Mouse (Mus musculus) CH12.LX (cell line): ENCODE measurements around the gene Mgat5. TPM values are rescaled to one million over a fixed set of nuclear protein-coding genes. Genes with fewer than 3 reads are reported as not detected.

Experiments used
- DNase-seq: peaks from one replicate; pipeline ENCODE4 v3.0.0-alpha.2; 2013; ENCODE audit errors: extremely low read depth
- H3K27ac ChIP-seq: 2 replicates; pipeline ENCODE4 v1.5.1; 2012; ENCODE audit warnings: low read depth, mild to moderate bottlenecking, control low read depth, moderate library complexity; ENCODE audit not compliant: insufficient read depth
- H3K27me3 ChIP-seq: replicated peaks from 2 replicates; pipeline ENCODE3; 2012; ENCODE audit warnings: inconsistent platforms
- H3K36me3 ChIP-seq, 2 experiments: replicated peaks in 1 of 2; 2 replicates each; pipeline versions ENCODE3 to v1.6.1; 2012; ENCODE audit warnings: inconsistent platforms in 1 of 2, low read length in 1 of 2, mild to moderate bottlenecking in 1 of 2, mixed read lengths in 1 of 2, moderate library complexity in 1 of 2; ENCODE audit not compliant: control insufficient read depth in 1 of 2, insufficient read depth in 1 of 2
- H3K4me1 ChIP-seq, 2 experiments: 2 replicates each; pipeline ENCODE4 v1.6.1; 2012; ENCODE audit warnings: inconsistent platforms in 1 of 2, moderate library complexity in 1 of 2; ENCODE audit not compliant: insufficient read depth in 2 of 2, control insufficient read depth in 1 of 2
- H3K4me2 ChIP-seq: 2 replicates; pipeline ENCODE4 v1.6.1; 2012; ENCODE audit warnings: low read depth, mild to moderate bottlenecking, control low read depth; ENCODE audit not compliant: poor library complexity, insufficient read depth, severe bottlenecking
- H3K4me3 ChIP-seq, 3 experiments: fragments of 150-350 bp in 1 of 3; sonication (generic) in 1 of 3; replicated peaks in 1 of 3; 2 replicates each; pipeline versions ENCODE3 to v1.5.1; 2011 to 2012; ENCODE audit warnings: low read depth in 2 of 3, low read length in 2 of 3, mild to moderate bottlenecking in 2 of 3, moderate library complexity in 2 of 3, control low read depth in 1 of 3, improper control_type of control experiment in 1 of 3, inconsistent platforms in 1 of 3, mixed read lengths in 1 of 3; ENCODE audit not compliant: poor library complexity in 1 of 3
- H3K79me2 ChIP-seq: replicated peaks from 2 replicates; pipeline ENCODE4 v1.6.1; 2012; ENCODE audit warnings: mild to moderate bottlenecking, moderate library complexity; ENCODE audit not compliant: control insufficient read depth, poor library complexity, insufficient read depth, severe bottlenecking; ENCODE audit errors: extremely low read depth
- H3K9ac ChIP-seq: 2 replicates; pipeline ENCODE4 v1.6.1; 2012; ENCODE audit warnings: low read depth, mild to moderate bottlenecking, control low read depth, moderate library complexity; ENCODE audit not compliant: insufficient read depth
- H3K9me3 ChIP-seq: replicated peaks from 2 replicates; pipeline ENCODE3; 2012; ENCODE audit warnings: low read length, inconsistent platforms, mixed read lengths
- BHLHE40 ChIP-seq: IDR thresholded peaks from 2 replicates; pipeline ENCODE4 v1.6.1; 2011; ENCODE audit warnings: mild to moderate bottlenecking, low read depth, low read length, improper control_type of control experiment
- E2F4 ChIP-seq: IDR thresholded peaks from 2 replicates; pipeline ENCODE4 v1.6.1; 2011; ENCODE audit warnings: low read depth, low read length, improper control_type of control experiment; ENCODE audit not compliant: insufficient replicate concordance
- ELF1 ChIP-seq: IDR thresholded peaks from 2 replicates; pipeline ENCODE4 v1.6.1; 2014; ENCODE audit warnings: low read depth, mild to moderate bottlenecking, inconsistent platforms, low read length, improper control_type of control experiment
- ETS1 ChIP-seq: conservative IDR thresholded peaks from 2 replicates; pipeline ENCODE4 v1.6.1; 2012; ENCODE audit warnings: low read depth, mild to moderate bottlenecking, inconsistent platforms, low read length, improper control_type of control experiment, moderate library complexity
- GABPA ChIP-seq: IDR thresholded peaks from 2 replicates; pipeline ENCODE4 v1.6.1; 2012; ENCODE audit warnings: low read depth, low read length, improper control_type of control experiment, inconsistent platforms; ENCODE audit not compliant: insufficient replicate concordance
- HCFC1 ChIP-seq: IDR thresholded peaks from 2 replicates; pipeline ENCODE4 v1.6.1; 2012; ENCODE audit warnings: low read depth, mild to moderate bottlenecking, inconsistent platforms, low read length, improper control_type of control experiment
- JUN ChIP-seq: IDR thresholded peaks from 2 replicates; pipeline ENCODE4 v1.6.1; 2011; ENCODE audit warnings: low read depth, mild to moderate bottlenecking, low read length, improper control_type of control experiment, moderate library complexity; ENCODE audit not compliant: insufficient read depth
- KAT2A ChIP-seq: IDR thresholded peaks from 2 replicates; pipeline ENCODE4 v1.6.1; 2012; ENCODE audit warnings: low read length, improper control_type of control experiment, inconsistent platforms; ENCODE audit not compliant: insufficient replicate concordance
- MAFK ChIP-seq: IDR thresholded peaks from 2 replicates; pipeline ENCODE4 v1.6.1; 2011; ENCODE audit warnings: low read length, improper control_type of control experiment; ENCODE audit not compliant: insufficient replicate concordance
- MAX ChIP-seq: IDR thresholded peaks from 2 replicates; pipeline ENCODE4 v1.6.1; 2011; ENCODE audit warnings: low read length, improper control_type of control experiment
- MAZ ChIP-seq: IDR thresholded peaks from 2 replicates; pipeline ENCODE4 v1.6.1; 2012; ENCODE audit warnings: low read depth, mild to moderate bottlenecking, inconsistent platforms, low read length, improper control_type of control experiment, moderate library complexity
- MEF2A ChIP-seq: IDR thresholded peaks from 2 replicates; pipeline ENCODE4 v1.6.1; 2014; ENCODE audit warnings: low read depth, mild to moderate bottlenecking, inconsistent platforms, low read length, improper control_type of control experiment, borderline replicate concordance
- MXI1 ChIP-seq: IDR thresholded peaks from 2 replicates; pipeline ENCODE4 v1.6.1; 2011; ENCODE audit warnings: mild to moderate bottlenecking, low read depth, low read length, improper control_type of control experiment
- MYC ChIP-seq: IDR thresholded peaks from 2 replicates; pipeline ENCODE4 v1.6.1; 2011; ENCODE audit warnings: low read depth, mild to moderate bottlenecking, improper control_type of control experiment, low read length
- NELFE ChIP-seq: IDR thresholded peaks from 2 replicates; pipeline ENCODE4 v1.6.1; 2011; ENCODE audit warnings: low read depth, low read length, improper control_type of control experiment
- NRF1 ChIP-seq: IDR thresholded peaks from 2 replicates; pipeline ENCODE4 v1.6.1; 2014; ENCODE audit warnings: low read depth, mild to moderate bottlenecking, inconsistent platforms, low read length, improper control_type of control experiment, moderate library complexity
- PAX5 ChIP-seq: IDR thresholded peaks from 2 replicates; pipeline ENCODE4 v1.6.1; 2012; ENCODE audit warnings: low read length, inconsistent platforms, mixed read lengths
- POLR2AphosphoS2 ChIP-seq: IDR thresholded peaks from 2 replicates; pipeline ENCODE4 v1.6.1; 2011; ENCODE audit warnings: low read depth, low read length, improper control_type of control experiment
- RAD21 ChIP-seq: IDR thresholded peaks from 2 replicates; pipeline ENCODE4 v1.6.1; 2011; ENCODE audit warnings: low read depth, mild to moderate bottlenecking, low read length, improper control_type of control experiment, moderate library complexity
- SIN3A ChIP-seq: IDR thresholded peaks from 2 replicates; pipeline ENCODE4 v1.6.1; 2012; ENCODE audit warnings: low read length, improper control_type of control experiment, inconsistent platforms
- SMC3 ChIP-seq: IDR thresholded peaks from 2 replicates; pipeline ENCODE4 v1.6.1; 2011; ENCODE audit warnings: low read depth, low read length, improper control_type of control experiment
- TBP ChIP-seq: conservative IDR thresholded peaks from 2 replicates; pipeline ENCODE4 v1.6.1; 2011; ENCODE audit warnings: low read depth, low read length, improper control_type of control experiment
- TCF12 ChIP-seq: IDR thresholded peaks from 2 replicates; pipeline ENCODE4 v1.6.1; 2014; ENCODE audit warnings: low read depth, mild to moderate bottlenecking, inconsistent platforms, low read length, improper control_type of control experiment
- USF1 ChIP-seq: IDR thresholded peaks from 2 replicates; pipeline ENCODE4 v1.6.1; 2014; ENCODE audit warnings: low read depth, mild to moderate bottlenecking, inconsistent platforms, low read length, improper control_type of control experiment
- USF2 ChIP-seq: conservative IDR thresholded peaks from 2 replicates; pipeline ENCODE4 v1.6.1; 2011; ENCODE audit warnings: low read depth, low read length, improper control_type of control experiment
- ZC3H11A ChIP-seq: IDR thresholded peaks from 2 replicates; pipeline ENCODE4 v1.6.1; 2012; ENCODE audit warnings: low read depth, mild to moderate bottlenecking, inconsistent platforms, low read length, improper control_type of control experiment
- ZKSCAN1 ChIP-seq: IDR thresholded peaks from 2 replicates; pipeline ENCODE4 v1.6.1; 2012; ENCODE audit warnings: low read depth, inconsistent platforms, low read length, improper control_type of control experiment, borderline replicate concordance
- ZMIZ1 ChIP-seq: IDR thresholded peaks from 2 replicates; pipeline ENCODE4 v1.6.1; 2012; ENCODE audit warnings: low read depth, mild to moderate bottlenecking, inconsistent platforms, low read length, improper control_type of control experiment
- dilution Hi-C: fragments of 300-500 bp; cut with MboI; formaldehyde crosslinking; loops from 2 replicates; pipeline ENCODE4 v1.14.3; 2020; ENCODE audit warnings: low sequenced_read_pairs; ENCODE audit not compliant: extremely low pct_unique_long_range_greater_than_20kb, extremely low pct_ligation_motif_present
- in situ Hi-C: fragments of 300-500 bp; cut with MboI; formaldehyde crosslinking; loops from 3 replicates; pipeline ENCODE4 v1.14.3; 2019; ENCODE audit warnings: low sequenced_read_pairs, low pct_ligation_motif_present, low pct_unique_long_range_greater_than_20kb, mixed read lengths
- polyA plus RNA-seq: library from polyadenylated mRNA; unstranded; fragments of >175 nt; gene quantifications from 2 replicates; pipeline ENCODE4 v1.2.1, GENCODE M21; 2012; ENCODE audit warnings: low read depth; ENCODE audit not compliant: insufficient read length
- total RNA-seq, 2 experiments: library from RNA; depleted of rRNA; stranded (reverse); fragments of 300-350 nt in 1 of 2; fragments of >200 nt in 1 of 2; gene quantifications; 2 replicates each; pipeline ENCODE4 v1.2.3; 2012 to 2014

Mgat5 gene
- total and polyA plus RNA-seq, 3 experiments: 5.9 to 8.8 (median 6.6) TPM

GRCm38 (mm10) chr1:127363638-127364037 lies 158.8 kb downstream of the Mgat5 start:
- Histone ChIP-seq H3K79me2 (no peaks in the 10 kb centered on the region), H3K9me3 (no peaks in the 10 kb centered on the region), H3K4me1 (peaks cover 0 to 7% of the 10 kb centered on the region in 2 experiments; a peak in 1 of 4 replicates), H3K36me3 (peaks cover 0 to 59% of the 10 kb centered on the region in 2 experiments), H3K4me2 (no peak overlapping the region), H3K9ac (no peak overlapping the region), H3K27ac (no peak overlapping the region), H3K4me3 (no peak overlapping the region), H3K27me3 (no peaks in the 10 kb centered on the region)
- in situ Hi-C loops: no loop called here
- no peak for TF ChIP-seq MYC
- TF ChIP-seq USF1: no peak
- no peak for TF ChIP-seq SIN3A
- TF ChIP-seq POLR2AphosphoS2: no peak
- no peak for TF ChIP-seq MXI1
- TF ChIP-seq JUN: no peak
- no peak for TF ChIP-seq NRF1
- no peak for TF ChIP-seq USF2
- TF ChIP-seq ETS1: no peak
- no peak for TF ChIP-seq PAX5
- no peak for TF ChIP-seq MAX
- no peak for TF ChIP-seq ZC3H11A
- no peak for TF ChIP-seq NELFE
- TF ChIP-seq SMC3: no peak
- TF ChIP-seq E2F4: no peak
- dilution Hi-C loops: no loop called here
- DNase-seq: no peak

GRCm38 (mm10) chr1:127365706-127366105 lies 160.9 kb downstream of the Mgat5 start:
- TF ChIP-seq ZKSCAN1: no peak
- TF ChIP-seq MYC: no peak
- TF ChIP-seq GABPA: no peak
- no peak for TF ChIP-seq ZMIZ1
- TF ChIP-seq PAX5: no peak
- TF ChIP-seq MEF2A: no peak
- no peak for TF ChIP-seq MAZ
- no peak for TF ChIP-seq KAT2A
- TF ChIP-seq MAFK: no peak
- TF ChIP-seq TCF12: no peak
- TF ChIP-seq USF2: no peak
- TF ChIP-seq TBP: no peak
- TF ChIP-seq JUN: no peak
- TF ChIP-seq BHLHE40: no peak
- TF ChIP-seq RAD21: no peak
- TF ChIP-seq NRF1: no peak
- no peak for TF ChIP-seq HCFC1
- no peak for TF ChIP-seq ELF1
- H3K9me3 ChIP-seq: no peaks in the 10 kb centered on the region
- no peaks in the 10 kb centered on the region for H3K79me2 ChIP-seq
- dilution Hi-C loops (no loop called here), in situ Hi-C loops (no loop called here)
- H3K36me3 ChIP-seq: peaks cover 0 to 68% of the 10 kb centered on the region in 2 experiments
- H3K27ac ChIP-seq: no peak overlapping the region
- H3K27me3 ChIP-seq: no peaks in the 10 kb centered on the region
- no peak overlapping the region for H3K9ac ChIP-seq
- H3K4me3 ChIP-seq: no peak overlapping the region
- peaks cover 0 to 7% of the 10 kb centered on the region in 2 experiments; a peak in 1 of 4 replicates for H3K4me1 ChIP-seq
- DNase-seq: no peak
- no peak overlapping the region for H3K4me2 ChIP-seq
